Mouse (Mus musculus) midbrain, embryonic 11.5 days (tissue): ENCODE results near the gene Mxra8. TPM values are rescaled to one million over a fixed set of nuclear protein-coding genes. Genes with fewer than 3 reads are reported as not detected.

Experiments used
- ATAC-seq: fragments of 200-750 bp; cut with Nextera tagmentation; 2 replicates; pipeline ENCODE4 v1.8.0; 2017; ENCODE audit warnings: moderate TSS enrichment, moderate library complexity; ENCODE audit not compliant: low FRiP score
- DNase-seq: peaks from one replicate; pipeline ENCODE4 v3.0.0; 2015; ENCODE audit warnings: low spot score; ENCODE audit errors: missing footprints
- H3K27ac ChIP-seq: fragments of 300-500 bp; sonication (generic); 2 replicates; pipeline ENCODE4 v1.5.1; 2014; ENCODE audit warnings: low read depth, low read length
- H3K27me3 ChIP-seq: fragments of 300-500 bp; sonication (generic); 2 replicates; pipeline ENCODE4 v1.6.1; 2014; ENCODE audit warnings: mild to moderate bottlenecking, low read length, moderate library complexity, mixed read lengths; ENCODE audit not compliant: control insufficient read depth, insufficient read depth
- H3K36me3 ChIP-seq: fragments of 300-500 bp; sonication (generic); 2 replicates; pipeline ENCODE4 v1.6.1; 2014; ENCODE audit warnings: mild to moderate bottlenecking, low read length, moderate library complexity, mixed read lengths; ENCODE audit not compliant: control insufficient read depth, insufficient read depth
- H3K4me1 ChIP-seq: fragments of 300-500 bp; sonication (generic); 2 replicates; pipeline ENCODE4 v1.6.1; 2014; ENCODE audit warnings: low read length; ENCODE audit not compliant: control insufficient read depth, insufficient read depth
- H3K4me2 ChIP-seq: fragments of 300-500 bp; sonication (generic); 2 replicates; pipeline ENCODE4 v1.6.1; 2014; ENCODE audit warnings: mild to moderate bottlenecking, moderate library complexity
- H3K4me3 ChIP-seq: fragments of 300-500 bp; sonication (generic); 2 replicates; pipeline ENCODE4 v1.5.1; 2014; ENCODE audit warnings: low read depth, low read length
- H3K9ac ChIP-seq: fragments of 300-500 bp; sonication (generic); 2 replicates; pipeline ENCODE4 v1.6.1; 2014; ENCODE audit warnings: low read length
- H3K9me3 ChIP-seq: fragments of 300-500 bp; sonication (generic); 2 replicates; pipeline ENCODE4 v1.6.1; 2016; ENCODE audit warnings: low read length; ENCODE audit not compliant: control insufficient read depth
- WGBS: fragments of 180-500 bp; shearing (Covaris S2); extraction: QIAGEN DNeasy Blood & Tissue Kit; methylation state at CpG from one replicate; pipeline ENCODE4 v1.1.7; 2014; 5-methylcytosine and 5-hydroxymethylcytosine counted together
- microRNA-seq: library from miRNA; unstranded; fragments of <30 nt; microRNA quantifications from one replicate; pipeline ENCODE4, GENCODE M21; 2017
- polyA plus RNA-seq: library from polyadenylated mRNA; unstranded; fragments of >200 nt; fragmentation: Nextera tagmentation; extraction: Ambion mirVana; gene quantifications from 2 replicates; pipeline ENCODE4 v1.2.1, GENCODE M21; 2014

The Mxra8 gene
- polyA plus RNA-seq, 1 experiment from 2014 or later = 41.9 TPM

GRCm38 (mm10) chr4:155892017-155892416, 52.5 kb downstream of the Mxra8 start:
- no peaks in the 10 kb centered on the region for H3K9me3 ChIP-seq
- H3K4me3 ChIP-seq = peak overlapping the region; percentile 92
- peaks cover 26% of the 10 kb centered on the region for H3K4me1 ChIP-seq
- H3K27me3 ChIP-seq = no peaks in the 10 kb centered on the region
- WGBS = under 1% methylated on average over 56 of the region's 56 CpGs
- H3K4me2 ChIP-seq = peak overlapping the region; percentile 99
- H3K36me3 ChIP-seq = peaks cover 20% of the 10 kb centered on the region
- H3K27ac ChIP-seq = peak overlapping the region; percentile 96
- ATAC-seq (peak; percentile 91), DNase-seq (peak; percentile 97)
- H3K9ac ChIP-seq = peak overlapping the region; percentile 90

- Histone ChIP-seq H3K9me3 (no peaks in the 10 kb centered on the region), H3K4me3 (peak overlapping the region; percentile 92), H3K36me3 (peaks cover 15% of the 10 kb centered on the region), H3K9ac (peak overlapping the region; percentile 90), H3K4me2 (peak overlapping the region; percentile 99), H3K4me1 (peaks cover 26% of the 10 kb centered on the region), H3K27ac (peak overlapping the region; percentile 96), H3K27me3 (no peaks in the 10 kb centered on the region)
- peak; percentile 93 for DNase-seq
- ATAC-seq = peak; percentile 60
- 5% methylated on average over 37 of the region's 37 CpGs for WGBS
Observed at GRCm38 (mm10) chr4:155892438-155893211, 53.1 kb downstream of the Mxra8 start.

- Histone ChIP-seq H3K9ac (peak overlapping the region; percentile 90), H3K4me1 (peaks cover 26% of the 10 kb centered on the region), H3K27ac (no peak overlapping the region), H3K36me3 (peaks cover 9% of the 10 kb centered on the region; the same call in 1 of the 2 replicates), H3K4me3 (peak overlapping the region; percentile 92), H3K4me2 (peak overlapping the region; percentile 99), H3K9me3 (no peaks in the 10 kb centered on the region), H3K27me3 (no peaks in the 10 kb centered on the region)
- 70% methylated on average over 8 of the region's 8 CpGs for WGBS
- DNase-seq = no peak
- no peak for ATAC-seq
Observed at GRCm38 (mm10) chr4:155893212-155893690, 53.8 kb downstream of the Mxra8 start.

Small RNA genes lying within 50 kb of the gene (microRNA-seq; reads per million reads assigned to microRNA genes)
- not detected for gene Gm27743

Other genes with a start within 250 kb of the Mxra8 start
- 18.0 and 18.1 TPM in 2 replicates for gene Slc35e2, start 238.3 kb upstream of the Mxra8 start, polyA plus RNA-seq
- 72.9 and 83.6 TPM in 2 replicates for gene Cdk11b, start 214.8 kb upstream of the Mxra8 start, polyA plus RNA-seq
- gene Gm10563, start 194.3 kb upstream of the Mxra8 start, polyA plus RNA-seq = not detected in 2 replicates
- 2.5 and 4.1 TPM in 2 replicates for gene Mmp23, start 186.3 kb upstream of the Mxra8 start, polyA plus RNA-seq
- gene Mib2, start 170.5 kb upstream of the Mxra8 start, polyA plus RNA-seq = 11.8 and 12.8 TPM in 2 replicates
- gene Fndc10, start 145.3 kb upstream of the Mxra8 start, polyA plus RNA-seq = 1.3 and 1.5 TPM in 2 replicates
- 147 and 155 TPM in 2 replicates for gene Ssu72, start 134.9 kb upstream of the Mxra8 start, polyA plus RNA-seq
- gene Tmem240, start 104.9 kb upstream of the Mxra8 start, polyA plus RNA-seq = 0.69 and 0.96 TPM in 2 replicates
- 84.5 and 84.6 TPM in 2 replicates for gene Atad3a, start 78.6 kb upstream of the Mxra8 start, polyA plus RNA-seq
- 9.1 and 9.9 TPM in 2 replicates for gene Vwa1, start 65.0 kb upstream of the Mxra8 start, polyA plus RNA-seq
- gene Tmem88b, start 53.8 kb upstream of the Mxra8 start, polyA plus RNA-seq = 0.14 and 0.21 TPM in 2 replicates
- not detected in 2 replicates for gene Ankrd65, start 49.2 kb upstream of the Mxra8 start, polyA plus RNA-seq
- 225 and 243 TPM in 2 replicates for gene Mrpl20, start 36.8 kb upstream of the Mxra8 start, polyA plus RNA-seq
- 146 and 157 TPM in 2 replicates for gene Ccnl2, start 27.2 kb upstream of the Mxra8 start, polyA plus RNA-seq
- 113 and 128 TPM in 2 replicates for gene Aurkaip1, start 8.4 kb upstream of the Mxra8 start, polyA plus RNA-seq
- gene Dvl1, start 7.7 kb downstream of the Mxra8 start, polyA plus RNA-seq = 8.6 and 10.7 TPM in 2 replicates
- 0.34 and 0.59 TPM in 2 replicates for gene Tas1r3, start 23.7 kb downstream of the Mxra8 start, polyA plus RNA-seq
- gene Cptp, start 29.8 kb downstream of the Mxra8 start, polyA plus RNA-seq = 24.7 and 24.8 TPM in 2 replicates
- 102 and 103 TPM in 2 replicates for gene Ints11, start 29.9 kb downstream of the Mxra8 start, polyA plus RNA-seq
- gene Pusl1, start 52.1 kb downstream of the Mxra8 start, polyA plus RNA-seq = 37.2 and 39.4 TPM in 2 replicates
- 25.6 and 27.5 TPM in 2 replicates for gene Acap3, start 52.1 kb downstream of the Mxra8 start, polyA plus RNA-seq
- gene Ube2j2, start 104.2 kb downstream of the Mxra8 start, polyA plus RNA-seq = 148 and 158 TPM in 2 replicates
- 19.8 and 20.4 TPM in 2 replicates for gene C1qtnf12, start 122.6 kb downstream of the Mxra8 start, polyA plus RNA-seq
- 17.2 and 18.8 TPM in 2 replicates for gene B3galt6, start 153.0 kb downstream of the Mxra8 start, polyA plus RNA-seq
- gene Sdf4, start 153.2 kb downstream of the Mxra8 start, polyA plus RNA-seq = 130 and 136 TPM in 2 replicates
- 0.41 and 1.1 TPM in 2 replicates for gene Tnfrsf4, start 174.2 kb downstream of the Mxra8 start, polyA plus RNA-seq
- 0.58 and 0.87 TPM in 2 replicates for gene Tnfrsf18, start 186.5 kb downstream of the Mxra8 start, polyA plus RNA-seq
- 0.15 TPM in 1 of 2 replicates, not detected in the other for gene Ttll10, start 219.7 kb downstream of the Mxra8 start, polyA plus RNA-seq